Mouse (Mus musculus): Measurements from ENCODE around the gene Rps6ka5.

- peak; percentile 67 for TF ChIP-seq CTCF (IDR thresholded peaks at IDR 0.05; ENCODE audit: insufficient read depth, low read length)
- TF ChIP-seq POLR2A (IDR thresholded peaks at IDR 0.05; ENCODE audit: borderline replicate concordance, extremely low read depth, low read depth, low read length): no peak
Observed at GRCm38 (mm10) chr12:100639680-100640079, 87.1 kb downstream of the Rps6ka5 start.
